Mouse (Mus musculus): Measurements from ENCODE around the gene A4galt.
"Not testable (repeated sequence)": the region's sequence is repeated elsewhere in the genome, so short reads cannot be mapped to it uniquely, and the experiment has no call there.

A4galt gene

GRCm38 (mm10) chr15:83251176-83252004, at the start of gene A4galt:
Gene A4galt (minus strand): TSS chr15:83251774.
- DNase-seq = peak; percentile 78

DNA sequence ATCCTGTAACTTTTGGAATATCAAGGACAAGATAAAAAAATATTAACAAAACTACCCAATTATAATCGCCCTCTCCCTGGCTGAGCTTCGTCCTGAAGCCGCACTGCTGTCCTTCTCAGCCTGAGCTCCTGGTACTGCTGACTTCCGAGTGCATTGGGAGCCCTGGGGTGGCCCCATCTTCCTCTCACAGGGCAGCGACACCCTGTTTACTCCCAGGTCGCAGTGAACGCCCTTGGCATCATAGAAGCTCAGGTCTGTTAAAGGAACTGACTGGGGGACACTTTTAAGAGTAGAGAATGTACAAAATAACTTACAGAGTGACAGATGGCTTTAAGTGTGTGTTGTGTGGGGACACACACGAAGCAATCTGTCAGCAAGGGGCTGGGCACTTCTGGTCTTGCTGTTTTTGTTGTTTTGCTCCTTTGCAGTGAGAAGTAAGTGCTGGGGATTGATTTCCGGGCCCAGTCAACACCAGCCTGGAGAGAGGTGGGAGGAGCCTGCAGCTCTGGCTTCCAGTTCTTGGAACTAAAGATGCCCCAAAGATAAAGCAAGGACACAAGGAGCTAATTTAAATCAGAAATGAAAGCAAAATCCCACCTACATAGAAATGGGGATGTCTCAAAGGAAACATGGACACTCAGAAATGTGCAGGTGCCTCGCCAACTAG, 48.5 kb upstream of the A4galt start:
- peak; percentile 38 for DNase-seq

DNA sequence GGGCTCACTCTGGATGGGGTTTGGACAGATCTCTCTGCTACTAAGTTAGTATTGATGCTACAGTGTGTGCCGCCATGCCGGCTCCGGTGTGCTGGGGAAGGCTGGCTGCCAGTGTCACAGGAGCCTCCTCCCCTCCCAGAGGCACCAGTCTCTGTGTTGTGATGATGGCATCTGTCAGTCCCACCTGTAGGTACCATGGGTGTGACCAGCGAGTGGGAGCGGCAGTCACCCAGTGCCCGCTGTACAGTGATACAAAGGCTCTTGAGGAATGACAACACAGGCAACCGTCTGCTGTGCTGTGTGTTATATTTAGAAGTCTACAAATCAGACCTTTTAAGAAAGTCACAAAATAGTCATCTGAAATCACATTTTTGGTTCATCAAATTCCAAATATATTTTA, 47.9 kb upstream of the A4galt start:
- no peak for DNase-seq

DNA sequence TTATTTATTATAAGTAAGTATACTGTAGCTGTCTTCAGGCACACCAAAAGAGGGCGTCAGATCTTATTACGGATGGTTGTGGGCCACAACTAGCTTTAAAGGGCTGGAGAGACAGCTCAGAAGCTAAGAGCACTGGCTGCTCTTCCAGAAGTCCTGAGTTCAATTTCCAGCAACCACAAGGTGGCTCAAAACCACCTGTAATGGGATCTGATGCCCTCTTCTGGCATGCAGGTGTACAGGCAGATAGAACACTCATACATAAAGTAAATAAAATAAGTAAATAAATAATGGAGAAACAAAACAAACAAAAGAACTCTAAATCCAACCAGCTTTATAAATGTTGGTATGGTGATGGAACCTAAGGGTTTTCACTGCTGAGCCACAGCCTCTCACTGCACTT, 47.2 kb upstream of the A4galt start:
- DNase-seq = no peak

GRCm38 (mm10) chr15:83298313-83298712, 46.7 kb upstream of the A4galt start:
- no peak for DNase-seq

GRCm38 (mm10) chr15:83296771-83297311, 45.3 kb upstream of the A4galt start:
- peak; percentile 60 for DNase-seq

- DNase-seq = no peak
These were observed 44.5 kb upstream of the A4galt start for GRCm38 (mm10) chr15:83296050-83296449.

GRCm38 (mm10) chr15:83294954-83295353, 43.4 kb upstream of the A4galt start:
- DNase-seq = no peak

DNA sequence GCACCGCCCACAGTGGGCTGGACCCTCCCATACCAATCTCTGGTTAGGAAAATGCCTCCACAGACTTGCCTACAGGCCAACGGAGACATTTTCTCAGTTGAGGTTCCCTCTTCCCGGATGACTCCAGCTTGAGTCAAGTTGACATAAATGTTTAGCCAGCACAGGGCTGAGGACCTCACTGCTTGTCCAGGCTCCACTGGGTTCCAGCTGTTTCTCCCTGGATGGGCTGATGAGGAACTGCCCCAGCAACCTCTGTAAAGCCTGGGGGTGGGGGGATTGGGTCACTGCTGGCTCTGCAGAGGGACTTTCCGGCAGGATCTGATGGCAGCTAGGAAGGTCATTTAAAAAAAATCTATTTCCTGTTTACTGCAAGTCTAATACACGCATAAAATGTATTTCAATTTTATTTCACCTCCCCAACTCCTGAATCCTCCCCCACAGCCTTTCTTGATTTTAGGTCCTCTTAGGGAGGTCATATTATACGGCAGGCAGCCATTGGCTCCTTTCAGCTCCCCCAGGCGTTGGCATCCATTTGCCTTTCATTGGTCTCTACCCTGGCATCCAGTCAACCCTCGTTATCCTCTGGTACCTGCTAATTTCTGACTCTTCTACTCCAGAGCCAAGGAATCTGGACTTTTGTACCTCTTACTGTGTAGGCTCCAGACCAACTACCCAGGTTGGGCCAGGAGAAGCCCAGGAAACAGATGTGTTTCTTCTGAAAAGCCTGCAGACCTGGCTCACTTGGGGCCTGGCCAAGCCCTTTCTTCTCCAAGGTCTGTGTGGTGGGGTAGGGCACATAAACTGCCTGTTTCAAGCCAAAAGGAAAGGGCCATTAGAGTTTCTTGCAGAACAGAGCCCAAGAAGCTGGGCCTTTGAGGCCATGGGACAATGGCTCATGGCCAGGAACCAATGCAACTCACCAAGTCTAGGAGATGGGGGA, 42.4 kb upstream of the A4galt start:
- DNase-seq = peak; percentile 80

- peak; percentile 84 for DNase-seq
These were observed 41.6 kb upstream of the A4galt start for GRCm38 (mm10) chr15:83293144-83293543.

DNA sequence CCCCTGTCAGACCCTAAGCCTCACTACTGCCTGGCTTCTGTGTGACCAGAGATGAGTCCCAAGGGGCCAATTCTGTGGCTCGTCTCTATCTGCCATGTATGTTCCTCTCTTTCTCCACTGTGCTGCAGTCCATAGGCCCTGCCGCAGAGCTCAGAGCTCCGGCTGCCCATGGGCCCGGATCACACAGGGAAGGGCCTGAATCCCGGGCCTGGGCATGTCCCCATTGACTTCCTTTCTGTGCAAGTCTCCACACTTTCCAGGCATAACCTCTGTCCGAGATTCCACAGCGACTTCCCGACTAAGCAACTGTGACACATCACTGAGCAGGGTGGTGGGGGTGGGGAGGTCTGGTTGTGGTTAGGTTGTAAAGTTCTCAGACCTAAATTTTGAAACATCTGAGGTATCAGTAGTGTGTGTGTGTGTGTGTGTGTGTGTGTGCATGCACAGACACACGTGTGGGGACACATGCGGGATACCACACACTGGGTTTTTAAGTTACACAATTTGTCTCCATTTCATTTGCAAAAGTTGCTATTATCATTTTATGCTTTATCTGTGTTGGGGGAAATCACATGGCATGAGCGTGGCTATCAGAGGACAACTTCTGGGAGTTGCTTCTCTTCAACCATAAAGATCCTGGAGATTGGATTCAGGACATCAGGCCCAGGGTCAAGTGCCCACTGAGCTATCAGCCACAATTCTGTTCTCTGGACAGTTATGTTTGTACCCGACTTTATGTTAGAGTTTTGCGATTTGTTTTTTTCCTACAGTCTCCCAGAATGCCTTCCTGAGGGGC, 40.9 kb upstream of the A4galt start:
- DNase-seq = peak; percentile 77

DNA sequence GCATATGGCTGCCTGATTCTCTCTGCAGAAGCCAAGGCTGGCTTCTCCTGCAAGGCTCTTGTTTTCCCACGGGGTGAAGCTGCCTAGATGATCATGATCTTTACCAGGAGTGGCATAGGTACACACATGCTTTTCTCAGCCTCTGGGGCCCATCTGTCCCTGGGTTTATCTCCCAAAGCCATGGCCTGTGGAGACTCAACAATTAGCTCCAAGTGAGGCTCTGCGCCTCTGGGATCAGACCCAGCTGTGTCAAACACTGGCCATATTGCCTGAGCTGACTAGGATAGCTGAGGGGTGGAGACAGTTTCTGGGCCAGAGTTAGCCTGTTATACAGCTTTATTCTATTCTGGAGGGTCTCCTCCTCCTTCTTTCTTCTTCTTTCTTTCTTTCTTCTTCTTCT, 39.3 kb upstream of the A4galt start:
- no peak for DNase-seq

- DNase-seq = no peak
These were observed 33.3 kb upstream of the A4galt start for GRCm38 (mm10) chr15:83284828-83285227.

DNA sequence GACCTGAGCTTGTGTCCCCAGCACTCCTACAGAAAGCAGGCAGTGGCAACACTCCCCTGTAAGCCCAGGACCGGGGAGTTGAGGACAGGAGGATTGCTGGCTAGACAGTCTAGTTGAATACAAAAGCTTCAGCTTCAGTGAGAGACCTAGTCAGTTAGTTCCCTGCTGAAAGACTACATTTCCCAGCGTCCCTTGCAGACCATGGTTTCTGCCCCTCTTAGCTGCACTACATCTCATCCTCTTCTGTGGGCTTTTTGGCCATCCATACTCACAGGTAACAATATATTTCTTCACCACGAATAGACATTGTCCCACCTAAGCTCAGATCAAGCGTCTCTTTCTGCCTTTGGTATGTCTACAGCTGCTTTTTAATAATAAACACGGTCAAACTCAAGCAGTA, 30.8 kb upstream of the A4galt start:
- DNase-seq = no peak

DNA sequence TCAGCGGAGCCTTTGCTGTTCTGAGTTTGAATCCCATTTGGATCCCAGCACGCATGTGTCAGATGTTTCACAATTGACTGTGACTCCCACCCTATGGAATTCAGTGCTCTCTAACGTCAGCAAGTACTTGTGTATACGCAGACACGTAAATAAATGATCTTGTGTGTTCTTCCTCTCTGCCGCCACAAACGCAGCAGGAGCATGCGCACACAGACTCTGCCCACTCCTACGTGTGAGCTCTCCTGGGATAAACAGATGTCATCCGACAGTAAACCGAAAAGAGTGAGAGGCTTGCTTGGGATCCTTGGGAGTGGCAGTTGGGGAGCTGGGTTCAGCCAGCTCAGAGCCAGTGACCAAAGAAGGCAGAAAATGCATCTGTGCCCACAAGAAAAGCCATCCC, 29.7 kb upstream of the A4galt start:
- no peak for DNase-seq

DNA sequence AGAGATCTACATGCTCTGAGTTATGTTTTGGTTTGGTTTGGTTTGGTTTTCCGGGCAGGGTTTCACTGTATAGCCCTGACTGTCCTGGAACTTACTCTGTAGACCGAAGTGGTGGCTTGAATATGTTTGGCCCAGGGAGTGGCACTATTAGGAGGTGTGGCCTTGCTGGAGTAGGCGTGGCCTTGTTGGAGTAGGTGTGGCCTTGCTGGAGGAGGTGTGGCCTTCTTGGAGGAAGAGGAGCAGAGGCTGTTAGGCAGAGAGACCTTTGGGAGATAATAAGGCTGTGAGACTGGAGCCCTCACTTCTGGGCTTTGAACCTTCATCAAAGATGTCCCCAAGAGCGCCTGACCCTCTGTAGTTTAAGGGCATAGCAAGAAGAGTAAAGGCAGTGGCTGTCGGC, 27.0 kb upstream of the A4galt start:
- DNase-seq = no peak

GRCm38 (mm10) chr15:83277451-83277850, 25.9 kb upstream of the A4galt start:
- no peak for DNase-seq

DNA sequence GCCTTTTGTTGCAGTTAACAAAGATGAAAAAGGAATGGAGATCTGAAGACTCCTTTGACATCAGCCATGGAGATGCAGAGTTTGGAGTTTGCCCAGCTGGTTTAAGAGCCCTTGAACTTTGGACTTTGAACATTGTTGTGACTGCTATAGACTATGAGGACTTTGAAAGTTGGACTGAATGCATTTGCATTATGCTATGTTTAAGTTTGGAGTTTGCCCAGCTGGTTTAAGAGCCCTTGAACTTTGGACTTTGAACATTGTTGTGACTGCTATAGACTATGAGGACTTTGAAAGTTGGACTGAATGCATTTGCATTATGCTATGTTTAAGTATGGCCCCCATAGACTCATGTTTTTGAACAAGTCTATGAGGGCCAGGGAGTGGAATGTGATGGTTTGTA, 22.7 kb upstream of the A4galt start:
- DNase-seq = not testable (repeated sequence)

DNA sequence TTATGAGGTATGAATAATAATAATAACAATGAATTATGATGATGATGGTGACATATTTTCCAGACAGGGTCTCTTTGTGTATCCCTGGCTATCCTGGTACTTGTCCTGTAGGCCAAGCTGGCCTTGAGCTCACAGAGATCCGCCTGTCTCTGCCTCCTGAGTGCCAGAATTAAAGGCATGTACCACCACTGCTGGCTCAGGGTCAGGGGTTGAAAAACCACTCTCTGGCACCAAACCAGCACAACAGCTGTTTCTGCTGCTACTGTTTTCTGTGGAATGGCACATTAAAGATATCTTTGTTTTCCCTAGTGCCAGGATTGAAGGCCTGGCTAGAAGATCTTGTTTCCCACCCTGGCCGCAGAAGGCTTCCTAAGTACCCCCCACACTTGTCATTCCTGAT, 21.4 kb upstream of the A4galt start:
- DNase-seq = no peak

GRCm38 (mm10) chr15:83271221-83271620, 19.6 kb upstream of the A4galt start:
- not testable (repeated sequence) for DNase-seq

GRCm38 (mm10) chr15:83269985-83270384, 18.4 kb upstream of the A4galt start:
- not testable (repeated sequence) for DNase-seq

DNA sequence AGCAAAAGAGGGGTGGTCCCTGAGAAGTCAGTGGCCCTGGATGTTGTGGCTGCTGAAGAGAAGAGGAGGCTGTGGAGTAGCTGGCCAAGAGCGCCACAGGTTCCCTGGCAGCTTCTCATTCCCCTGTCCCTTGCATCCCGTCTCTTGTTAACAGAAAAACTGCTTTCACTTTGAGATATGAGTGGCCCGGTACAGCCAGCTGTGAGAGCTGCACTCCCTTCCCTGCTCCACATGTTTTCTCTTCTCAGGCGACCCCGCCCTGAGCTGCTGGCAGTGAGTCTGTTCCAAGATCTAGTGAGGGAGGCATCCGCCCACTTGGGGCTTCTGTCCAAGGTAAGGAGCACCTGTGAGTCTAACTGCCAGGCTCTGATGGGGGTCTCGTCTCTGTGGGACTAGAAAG, 16.9 kb upstream of the A4galt start:
- peak; percentile 41 for DNase-seq
